Mouse (Mus musculus) 3T3-L1 (cell line): Measurements from ENCODE around the gene Zfp607b.

Experiments used
- DNase-seq: peaks from one replicate; pipeline ENCODE4 v3.0.0-alpha.2; 2015; ENCODE audit warnings: low read depth, low spot score

The Zfp607b gene

GRCm38 (mm10) chr7:27685220-27685619, 3.9 kb upstream of the Zfp607b start:
- DNase-seq, result peak; percentile 51

DNA sequence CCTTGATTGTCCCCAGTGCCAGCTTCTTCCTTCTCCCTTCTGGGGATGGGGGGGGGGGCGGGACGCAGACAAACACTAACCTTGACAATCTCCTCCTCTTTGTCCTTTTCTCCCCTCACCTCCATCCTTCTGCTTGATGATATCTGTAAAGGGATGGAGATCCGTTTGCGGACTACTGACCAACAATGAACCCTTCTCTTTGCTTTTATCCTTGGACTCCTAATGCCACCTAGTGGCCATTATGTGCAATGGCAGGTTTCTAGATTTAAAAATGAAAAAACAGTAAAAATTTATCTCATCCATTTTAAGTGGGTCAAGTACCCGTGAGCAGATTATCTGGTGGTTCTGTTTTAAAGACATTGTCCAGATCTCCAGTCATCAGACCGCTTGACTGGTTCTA, 3.5 kb upstream of the Zfp607b start:
- peak; percentile 68 for DNase-seq

DNA sequence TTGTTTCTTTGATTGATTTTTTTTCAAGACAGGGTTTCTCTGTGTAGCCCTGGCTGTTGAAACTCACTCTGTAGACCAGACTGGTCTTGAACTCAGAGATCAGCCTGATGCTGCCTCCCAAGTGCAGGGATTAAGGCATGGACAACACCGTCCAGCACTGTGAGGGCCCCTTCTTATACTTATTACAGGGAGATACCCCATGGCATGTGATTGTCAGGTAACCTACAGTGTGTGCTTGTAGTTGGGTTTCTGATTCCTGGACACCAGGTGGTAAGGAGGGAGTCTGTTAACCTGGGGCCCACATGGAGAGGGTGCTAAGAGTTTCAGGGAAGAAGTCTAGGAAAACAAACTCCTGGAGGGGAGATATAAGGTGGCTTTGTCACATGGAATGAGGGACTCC, 2.1 kb upstream of the Zfp607b start:
- DNase-seq, result no peak

DNA sequence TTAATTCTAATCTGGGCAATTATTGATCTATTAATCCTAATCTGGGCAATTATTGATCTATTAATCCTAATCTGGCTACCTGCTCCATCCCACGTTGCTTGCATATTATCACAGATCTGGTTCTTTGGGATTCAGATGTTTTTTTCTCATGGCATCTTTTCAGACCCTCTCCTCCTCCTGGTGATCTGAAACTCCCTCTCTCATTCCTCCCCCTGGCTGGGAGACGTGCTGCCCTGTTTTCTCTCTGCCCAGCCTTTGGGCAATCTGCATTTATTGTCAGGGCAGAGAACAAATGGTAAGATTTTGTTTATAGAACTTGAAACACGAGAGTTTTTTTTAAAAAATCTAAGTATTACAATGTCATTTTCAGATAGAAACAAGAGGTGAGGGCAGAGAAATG, 1.3 kb upstream of the Zfp607b start:
- DNase-seq, result no peak

DNA sequence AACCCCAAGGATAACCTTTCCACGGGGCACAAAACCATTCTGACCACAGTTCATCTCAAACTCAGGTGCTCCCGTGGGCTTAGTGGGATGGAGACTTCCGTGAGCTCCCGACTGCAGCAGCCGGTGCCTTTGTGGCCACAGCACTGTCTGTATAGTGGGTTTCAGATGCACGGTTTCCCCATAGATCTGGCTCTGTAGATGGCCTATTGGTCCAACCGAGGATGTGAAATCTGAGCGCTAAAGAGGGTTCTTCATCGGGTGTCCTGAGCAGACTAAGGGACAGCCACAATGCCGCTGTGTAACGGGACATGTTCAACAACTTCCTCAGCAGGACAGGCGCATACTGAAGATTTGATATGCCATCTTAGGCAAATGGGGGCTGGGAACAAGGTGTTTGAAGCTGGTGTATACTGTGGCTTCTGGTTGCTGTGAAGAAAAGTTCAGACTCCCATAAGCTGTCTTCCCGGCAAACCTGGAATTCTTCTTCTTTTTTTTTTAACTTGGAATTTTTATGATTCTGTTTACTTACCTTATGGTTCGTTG, 823 bp upstream of the Zfp607b start:
- no peak for DNase-seq

GRCm38 (mm10) chr7:27691076-27691475, 1.9 kb downstream of the Zfp607b start:
- peak; percentile 59 for DNase-seq

- no peak for DNase-seq
These were observed 7.6 kb downstream of the Zfp607b start for GRCm38 (mm10) chr7:27696711-27697110.

DNA sequence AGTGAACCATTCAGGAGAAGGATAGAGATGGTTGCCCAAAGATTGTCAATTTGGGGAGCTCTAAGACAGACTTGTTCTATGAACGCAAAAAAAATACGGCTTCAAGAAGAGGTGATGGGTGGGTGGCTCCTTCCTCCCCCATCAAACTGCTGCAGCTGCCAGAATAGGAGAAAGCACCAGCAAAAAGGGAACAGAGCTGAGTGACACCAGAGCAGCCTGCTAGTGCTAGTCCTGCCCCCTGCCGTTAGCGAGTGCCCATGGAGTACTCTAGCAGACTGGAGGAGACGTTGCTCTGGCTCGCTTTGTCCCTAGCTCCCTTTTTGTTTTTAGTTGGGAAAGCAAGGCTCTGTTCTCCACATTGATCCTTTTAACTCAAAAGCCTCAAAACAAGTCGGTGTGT, 21.3 kb downstream of the Zfp607b start:
- no peak for DNase-seq

GRCm38 (mm10) chr7:27721951-27722350, 32.8 kb downstream of the Zfp607b start:
- no peak for DNase-seq

GRCm38 (mm10) chr7:27725566-27726538, 36.7 kb downstream of the Zfp607b start:
- DNase-seq, result peak; percentile 79

GRCm38 (mm10) chr7:27727471-27727870, 38.3 kb downstream of the Zfp607b start:
- DNase-seq, result no peak

DNA sequence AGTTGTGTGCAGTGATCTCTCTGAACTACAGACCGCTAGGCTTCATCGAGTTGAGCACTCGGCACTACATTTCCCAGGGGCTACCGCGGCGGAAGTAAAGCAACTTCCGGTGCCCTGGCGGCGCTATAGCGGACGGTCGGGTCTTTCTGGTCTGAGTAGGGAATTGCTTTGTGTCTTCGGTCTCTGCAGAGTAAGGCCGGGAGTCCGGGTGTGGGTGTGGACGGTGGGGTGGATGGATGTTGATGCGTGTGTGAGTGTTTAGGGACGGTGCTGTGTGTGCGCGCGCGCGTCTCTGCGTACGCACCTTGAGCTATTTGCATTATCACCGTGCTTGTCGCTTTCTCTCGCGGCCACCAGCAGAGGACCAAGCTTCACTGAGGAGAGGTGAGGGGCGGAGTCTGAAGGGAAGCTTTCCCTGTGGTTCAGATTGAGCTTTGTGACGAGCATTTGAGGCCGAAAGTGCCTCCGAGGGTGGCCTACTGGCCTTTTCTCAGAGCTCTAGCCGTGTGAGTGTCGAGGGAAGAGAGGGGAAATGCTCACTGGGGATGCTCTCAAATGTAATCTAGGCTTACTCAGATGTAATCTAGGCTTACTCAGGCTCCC, 42.2 kb downstream of the Zfp607b start, which contains the start of gene Zfp60:
TSS of gene Zfp60 (plus strand) at position 109 of the 603 bp plus-strand sequence.
- peak; percentile 87 for DNase-seq

GRCm38 (mm10) chr7:27731946-27732345, 42.8 kb downstream of the Zfp607b start:
- peak; percentile 20 for DNase-seq

DNA sequence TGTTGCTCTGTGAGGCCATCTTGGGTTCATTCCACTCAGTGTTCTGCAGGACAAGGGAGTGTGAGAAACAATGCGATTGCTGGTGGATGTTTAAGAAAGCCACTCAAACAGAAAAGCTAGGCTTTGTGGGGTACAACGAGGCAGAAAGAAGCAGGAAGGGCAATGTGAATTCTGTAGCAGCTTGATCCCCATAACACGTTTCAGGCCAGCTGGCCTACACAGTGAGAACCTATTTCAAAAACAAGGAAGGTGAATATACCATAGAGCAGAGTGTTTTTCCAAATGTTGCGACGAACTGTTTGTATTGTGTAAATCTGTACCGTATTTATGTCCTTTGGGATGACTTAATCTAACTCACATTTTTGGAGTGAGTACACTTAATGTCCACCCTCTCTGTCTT, 43.4 kb downstream of the Zfp607b start:
- no peak for DNase-seq

GRCm38 (mm10) chr7:27735457-27735856, 46.3 kb downstream of the Zfp607b start:
- DNase-seq, result peak; percentile 21
